Mouse (Mus musculus): ENCODE measurements around the gene Rps6ka3. TPM values are rescaled to one million over a fixed set of nuclear protein-coding genes. Genes with fewer than 3 reads are reported as not detected.

Rps6ka3 gene
- 5.8 and 6.5 TPM in 2 replicates for polyA plus RNA-seq (2016; fragmentation: Nextera tagmentation; extraction: Ambion mirVana)

- H3K27me3 ChIP-seq (ENCODE audit: low read depth, poor library complexity, severe bottlenecking), result peaks cover 63% of the 10 kb centered on the region
- no peaks in the 10 kb centered on the region for H3K4me1 ChIP-seq
- WGBS, result 91% methylated on average over 4 of the region's 4 CpGs
- no peaks in the 10 kb centered on the region for H3K9me3 ChIP-seq (replicated peaks)
- no peak for DNase-seq (ENCODE audit: low spot score)
- H3K4me3 ChIP-seq, result no peak within 1 kb of the TSS
- no peaks in the 10 kb centered on the region for H3K36me3 ChIP-seq
- no peak within 1 kb of the TSS for H3K27ac ChIP-seq
Measured at GRCm38 (mm10) chrX:159210007-159210406, at the start of gene Rps6ka3. TSS of gene Rps6ka3 (plus strand) at chrX:159210307.

- peaks cover 53% of the 10 kb centered on the region for H3K27me3 ChIP-seq (ENCODE audit: low read depth, poor library complexity, severe bottlenecking)
- H3K27ac ChIP-seq, result no peak overlapping the region
- DNase-seq (ENCODE audit: low spot score), result no peak
- H3K4me3 ChIP-seq, result no peak overlapping the region
- no peaks in the 10 kb centered on the region for H3K36me3 ChIP-seq
- H3K9me3 ChIP-seq (replicated peaks), result no peaks in the 10 kb centered on the region
- H3K4me1 ChIP-seq, result no peaks in the 10 kb centered on the region
- 84% methylated on average over 2 of the region's 2 CpGs for WGBS
Measured at GRCm38 (mm10) chrX:159169200-159169599, 40.9 kb upstream of the Rps6ka3 start.

GRCm38 (mm10) chrX:159171579-159171978, 38.5 kb upstream of the Rps6ka3 start:
- Histone ChIP-seq H3K36me3 (no peaks in the 10 kb centered on the region), H3K27me3 (ENCODE audit: low read depth, poor library complexity, severe bottlenecking) (peaks cover 57% of the 10 kb centered on the region), H3K27ac (no peak overlapping the region), H3K9me3 (replicated peaks) (no peaks in the 10 kb centered on the region), H3K4me1 (no peaks in the 10 kb centered on the region), H3K4me3 (no peak overlapping the region)
- 72% methylated on average over 2 of the region's 2 CpGs for WGBS
- DNase-seq (ENCODE audit: low spot score), result no peak

- 86% methylated on average over 4 of the region's 4 CpGs for WGBS
- Histone ChIP-seq H3K4me1 (no peaks in the 10 kb centered on the region), H3K4me3 (no peak overlapping the region), H3K27me3 (ENCODE audit: low read depth, poor library complexity, severe bottlenecking) (peaks cover 85% of the 10 kb centered on the region), H3K9me3 (replicated peaks) (no peaks in the 10 kb centered on the region), H3K27ac (no peak overlapping the region), H3K36me3 (no peaks in the 10 kb centered on the region)
- DNase-seq (ENCODE audit: low spot score), result no peak
Measured at GRCm38 (mm10) chrX:159191581-159191980, 18.5 kb upstream of the Rps6ka3 start.

GRCm38 (mm10) chrX:159199495-159199894, 10.6 kb upstream of the Rps6ka3 start:
- no peak overlapping the region for H3K4me3 ChIP-seq
- DNase-seq (ENCODE audit: low spot score), result no peak
- peaks cover 79% of the 10 kb centered on the region for H3K27me3 ChIP-seq (ENCODE audit: low read depth, poor library complexity, severe bottlenecking)
- H3K9me3 ChIP-seq (replicated peaks), result no peaks in the 10 kb centered on the region
- no peaks in the 10 kb centered on the region for H3K4me1 ChIP-seq
- H3K36me3 ChIP-seq, result no peaks in the 10 kb centered on the region
- no peak overlapping the region for H3K27ac ChIP-seq

- Histone ChIP-seq H3K9me3 (replicated peaks) (no peaks in the 10 kb centered on the region), H3K4me1 (no peaks in the 10 kb centered on the region), H3K4me3 (no peak overlapping the region), H3K36me3 (no peaks in the 10 kb centered on the region), H3K27ac (no peak overlapping the region), H3K27me3 (ENCODE audit: low read depth, poor library complexity, severe bottlenecking) (peaks cover 77% of the 10 kb centered on the region)
- 70% methylated on average over 5 of the region's 5 CpGs for WGBS
- no peak for DNase-seq (ENCODE audit: low spot score)
Measured at GRCm38 (mm10) chrX:159200101-159200500, 10.0 kb upstream of the Rps6ka3 start.

GRCm38 (mm10) chrX:159210892-159211583, 931 bp downstream of the Rps6ka3 start:
- Histone ChIP-seq H3K27me3 (ENCODE audit: low read depth, poor library complexity, severe bottlenecking) (peaks cover 61% of the 10 kb centered on the region), H3K4me3 (no peak overlapping the region), H3K36me3 (no peaks in the 10 kb centered on the region), H3K4me1 (no peaks in the 10 kb centered on the region), H3K9me3 (replicated peaks) (no peaks in the 10 kb centered on the region), H3K27ac (no peak overlapping the region)
- DNase-seq (ENCODE audit: low spot score), result no peak
- 81% methylated on average over 5 of the region's 5 CpGs for WGBS

- Histone ChIP-seq H3K9me3 (replicated peaks) (no peaks in the 10 kb centered on the region), H3K4me3 (no peak overlapping the region), H3K27ac (no peak overlapping the region), H3K36me3 (no peaks in the 10 kb centered on the region), H3K4me1 (no peaks in the 10 kb centered on the region), H3K27me3 (ENCODE audit: low read depth, poor library complexity, severe bottlenecking) (peaks cover 75% of the 10 kb centered on the region)
- no peak for DNase-seq (ENCODE audit: low spot score)
- WGBS, result 40% methylated on average over 3 of the region's 3 CpGs
Measured at GRCm38 (mm10) chrX:159215253-159215652, 5.1 kb downstream of the Rps6ka3 start.

GRCm38 (mm10) chrX:159222474-159222873, 12.4 kb downstream of the Rps6ka3 start:
- peaks cover 50% of the 10 kb centered on the region for H3K27me3 ChIP-seq (ENCODE audit: low read depth, poor library complexity, severe bottlenecking)
- no peak overlapping the region for H3K4me3 ChIP-seq
- H3K4me1 ChIP-seq, result no peaks in the 10 kb centered on the region
- WGBS, result 71% methylated on average over 3 of the region's 3 CpGs
- no peaks in the 10 kb centered on the region for H3K9me3 ChIP-seq (replicated peaks)
- no peak for DNase-seq (ENCODE audit: low spot score)
- no peaks in the 10 kb centered on the region for H3K36me3 ChIP-seq
- no peak overlapping the region for H3K27ac ChIP-seq

- no peak overlapping the region for H3K27ac ChIP-seq
Measured at GRCm38 (mm10) chrX:159237275-159237674, 27.2 kb downstream of the Rps6ka3 start.

GRCm38 (mm10) chrX:159254001-159254884, 44.1 kb downstream of the Rps6ka3 start:
- H3K4me3 ChIP-seq, result peak overlapping the region; percentile 71
- H3K27ac ChIP-seq, result peak overlapping the region; percentile 91
- peaks cover 75% of the 10 kb centered on the region for H3K27me3 ChIP-seq (ENCODE audit: low read depth, poor library complexity, severe bottlenecking)
- H3K4me1 ChIP-seq, result peaks cover 5% of the 10 kb centered on the region; the same call in 1 of the 2 replicates
- no peaks in the 10 kb centered on the region for H3K36me3 ChIP-seq
- H3K9me3 ChIP-seq (replicated peaks), result no peaks in the 10 kb centered on the region
- DNase-seq (ENCODE audit: low spot score), result peak; percentile 49
- 22% methylated on average over 25 of the region's 27 CpGs for WGBS

More at GRCm38 (mm10) chrX:159237275-159237674, 27.2 kb downstream of the Rps6ka3 start:
- Histone ChIP-seq H3K4me3 (no peak overlapping the region), H3K4me1 (no peaks in the 10 kb centered on the region), H3K9me3 (replicated peaks) (no peaks in the 10 kb centered on the region), H3K27me3 (ENCODE audit: low read depth, poor library complexity, severe bottlenecking) (peaks cover 53% of the 10 kb centered on the region), H3K36me3 (no peaks in the 10 kb centered on the region)
- WGBS, result 44% methylated on average over 1 of the region's 1 CpGs
- DNase-seq (ENCODE audit: low spot score), result no peak

GRCm38 (mm10) chrX:159255123-159255978, 45.2 kb downstream of the Rps6ka3 start:
- DNase-seq (ENCODE audit: low spot score), result peak; percentile 90
- Histone ChIP-seq H3K4me3 (peak overlapping the region; percentile 71), H3K9me3 (replicated peaks) (no peaks in the 10 kb centered on the region), H3K27me3 (ENCODE audit: low read depth, poor library complexity, severe bottlenecking) (peaks cover 67% of the 10 kb centered on the region), H3K36me3 (no peaks in the 10 kb centered on the region), H3K27ac (peak overlapping the region; percentile 91), H3K4me1 (peaks cover 5% of the 10 kb centered on the region; the same call in 1 of the 2 replicates)
- 17% methylated on average over 53 of the region's 71 CpGs for WGBS

All from limb, embryonic 10.5 days (tissue).